Comparison of ENCODE assay signal across 19 mouse cellular contexts in the genomic region with DNA sequence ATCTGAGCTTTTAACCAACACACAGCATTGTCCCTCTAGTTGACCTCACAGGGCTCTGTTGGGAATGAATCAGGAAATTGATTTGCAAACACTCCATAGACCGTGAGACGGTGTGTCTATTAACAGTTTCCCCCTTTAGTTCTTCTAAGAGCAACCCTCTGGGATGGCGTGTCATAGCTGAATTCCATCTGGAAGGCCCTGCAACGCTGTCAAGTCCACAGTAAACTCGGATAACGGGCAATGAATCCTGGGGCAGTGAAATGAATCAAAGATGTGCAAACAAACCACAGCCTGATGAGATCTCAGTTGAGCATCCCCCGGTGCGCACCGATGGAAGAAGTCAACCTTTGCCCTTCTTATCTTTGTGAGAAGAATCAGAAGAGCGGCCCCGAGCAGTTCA.
DNase-seq lines count a peak whose midpoint lies in the region; ATAC-seq and TF ChIP-seq lines count a peak whose summit lies in the region.
"Had no signal": no experiment of that assay in that cellular context is flagged by ENCODE, and none has a peak within 500 bp of the region (broad histone marks: within the 10 kb centered on the region; RNA-seq: fewer than 3 reads in every experiment).

No protein-coding gene starts in this region.

- ATAC-seq in lung, embryonic 14.5 days (ENCODE audit: insufficient read depth): no peak
- ATAC-seq: activated CD4-positive, CD25-positive, alpha-beta regulatory T cell, adult 4 months; CD4-positive, CD25-positive, alpha-beta regulatory T cell, adult 4 months; Patski had no signal

- DNase-seq in heart, adult 11 months: peak; percentile 61
- DNase-seq in heart, embryonic 10.5 days (ENCODE audit: low spot score): no peak
- peak; percentile 51 for DNase-seq in lung, embryonic 14.5 days
- DNase-seq in lung, adult 18-20 months: no peak
- DNase-seq: adrenal gland, adult 2 months; adrenal gland, adult 8-10 months; adrenal gland, postnatal 10 days; adrenal gland, postnatal 14 days; adrenal gland, postnatal 25 days; adrenal gland, postnatal 36 days; B cell, adult 2 months; cerebellum, adult 11 months; cerebellum, adult 11-12 months; cerebellum, adult 18-20 months had no signal

- no peak overlapping the region for H3K4me3 ChIP-seq in heart, embryonic 10.5 days
- H3K4me3 ChIP-seq in lung, embryonic 14.5 days (ENCODE audit: low read depth, low read length): no peak overlapping the region

- H3K9me3 ChIP-seq in heart, embryonic 10.5 days: no peaks in the 10 kb centered on the region
- no peaks in the 10 kb centered on the region for H3K9me3 ChIP-seq in lung, embryonic 14.5 days (ENCODE audit: low read depth, low read length)

- no peak overlapping the region for H3K4me2 ChIP-seq in lung, embryonic 14.5 days

- no peak for TF ChIP-seq CTCF in lung, embryonic 14.5 days (IDR thresholded peaks at IDR 0.05; ENCODE audit: low read depth)

- no peak overlapping the region for H3K9ac ChIP-seq in lung, embryonic 14.5 days

- H3K36me3 ChIP-seq in heart, embryonic 10.5 days: no peaks in the 10 kb centered on the region
- no peaks in the 10 kb centered on the region for H3K36me3 ChIP-seq in lung, embryonic 14.5 days (ENCODE audit: insufficient read depth)
- H3K36me3 ChIP-seq: G1E had no signal

- 80% methylated on average over 11 of the region's 11 CpGs for WGBS in heart, embryonic 10.5 days
- 19% methylated on average over 11 of the region's 11 CpGs for WGBS in lung, embryonic 14.5 days

- no peaks in the 10 kb centered on the region for H3K27me3 ChIP-seq in heart, embryonic 10.5 days (ENCODE audit: insufficient read depth, poor library complexity, severe bottlenecking)
- no peaks in the 10 kb centered on the region for H3K27me3 ChIP-seq in lung, embryonic 14.5 days (ENCODE audit: insufficient read depth, low read length)
- H3K27me3 ChIP-seq: CH12.LX, Patski had no signal

- no peak overlapping the region for H3K27ac ChIP-seq in heart, embryonic 10.5 days
- no peak overlapping the region for H3K27ac ChIP-seq in lung, embryonic 14.5 days (ENCODE audit: low read depth)

- H3K4me1 ChIP-seq in heart, embryonic 10.5 days: no peaks in the 10 kb centered on the region
- H3K4me1 ChIP-seq in lung, embryonic 14.5 days (ENCODE audit: insufficient read depth): peaks cover 4% of the 10 kb centered on the region; the same call in 1 of the 2 replicates

Comparison
In these comparisons a context has a peak if more than half of its experiments do, and no peak if none do; other contexts are left out.
1. DNase-seq: peak in heart, adult 11 months (single experiment) and lung, embryonic 14.5 days (single experiment); none in heart, embryonic 10.5 days (single experiment) and lung, adult 18-20 months (0 of 2).